Mouse (Mus musculus): ENCODE measurements around the gene Rbm15. TPM values are rescaled to one million over a fixed set of nuclear protein-coding genes. Genes with fewer than 3 reads are reported as not detected.
A peak's percentile ranks its signal among the peaks of the same experiment; 100 is the strongest.

Rbm15 gene
- polyA plus RNA-seq, 1 experiment = 19.0 TPM

DNA sequence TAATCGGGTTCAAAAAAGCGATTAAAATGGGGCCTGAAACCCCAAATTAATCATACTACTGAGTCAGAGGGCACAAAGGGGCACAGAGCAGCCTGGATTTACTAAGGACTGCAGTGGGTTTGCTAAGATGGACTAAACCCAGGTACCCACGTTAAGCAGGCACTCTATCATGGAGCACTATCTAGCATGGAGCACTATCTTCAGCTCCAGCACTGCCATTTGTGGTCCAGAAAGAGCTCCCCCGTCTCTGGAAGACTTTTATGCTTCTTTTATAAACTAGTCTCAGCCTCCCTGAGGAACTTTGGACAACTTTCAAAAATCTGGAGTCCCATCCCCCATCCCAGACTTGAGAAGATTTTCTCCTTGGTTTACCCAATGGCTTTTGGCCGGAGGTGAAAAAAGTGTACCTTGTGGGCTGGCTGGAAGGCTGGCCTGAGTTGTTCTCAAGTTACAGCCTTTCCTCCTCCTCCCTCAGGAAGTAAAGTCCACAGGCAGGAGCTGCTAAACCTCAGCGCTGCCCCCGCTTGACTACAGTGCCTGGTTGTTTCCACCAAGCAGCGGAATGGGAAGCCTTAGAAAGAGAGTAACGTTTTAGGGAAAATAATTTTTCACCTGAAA lies 42.6 kb downstream of the Rbm15 start, which contains the start of gene Slc16a4:
Slc16a4 (plus strand) TSS at position 467 of the 618 bp plus-strand sequence.
- H3K4me3 ChIP-seq (ENCODE audit: insufficient read depth, low read length) = no peak within 1 kb of the TSS

DNA sequence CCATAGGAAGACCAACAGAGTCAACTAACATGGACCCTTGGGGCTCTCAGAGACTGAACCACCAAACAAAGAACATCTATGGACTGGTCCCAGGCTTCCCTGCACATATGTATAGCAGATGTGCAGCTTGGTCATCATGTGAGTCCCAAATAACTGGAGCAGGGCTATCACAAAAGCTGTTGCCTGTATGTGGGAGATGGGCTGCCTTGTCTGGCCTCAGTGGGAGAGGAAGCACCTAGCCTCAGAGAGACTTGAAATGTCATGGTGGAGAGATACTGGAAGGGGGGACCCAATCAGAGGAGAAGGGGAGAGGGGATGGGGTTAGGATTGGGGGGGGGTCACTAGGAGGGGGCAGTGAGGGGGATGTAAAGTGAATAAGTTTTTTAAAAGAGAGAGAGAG lies 46.1 kb downstream of the Rbm15 start:
- Histone ChIP-seq H3K4me3 (ENCODE audit: insufficient read depth, low read length) (no peak overlapping the region), H3K4me1 (ENCODE audit: control insufficient read depth, insufficient read depth, low read length) (no peaks in the 10 kb centered on the region), H3K27ac (ENCODE audit: insufficient read depth, low read length) (no peak overlapping the region)
- TF ChIP-seq CTCF (IDR thresholded peaks at IDR 0.05; ENCODE audit: borderline replicate concordance, insufficient read depth, low read length) (no peak), POLR2A (IDR thresholded peaks at IDR 0.05; ENCODE audit: low read depth, low read length) (no peak)

More for the DNA sequence above, 42.6 kb downstream of the Rbm15 start, which contains the start of gene Slc16a4:
- Histone ChIP-seq H3K4me1 (ENCODE audit: control insufficient read depth, insufficient read depth, low read length) (no peaks in the 10 kb centered on the region), H3K27ac (ENCODE audit: insufficient read depth, low read length) (peak within 1 kb of the TSS; percentile 77)
- TF ChIP-seq CTCF (IDR thresholded peaks at IDR 0.05; ENCODE audit: borderline replicate concordance, insufficient read depth, low read length) = no peak
- peak; percentile 47 for TF ChIP-seq POLR2A (IDR thresholded peaks at IDR 0.05; ENCODE audit: low read depth, low read length)

- TF ChIP-seq POLR2A (IDR thresholded peaks at IDR 0.05; ENCODE audit: low read depth, low read length) = no peak
- TF ChIP-seq CTCF (IDR thresholded peaks at IDR 0.05; ENCODE audit: borderline replicate concordance, insufficient read depth, low read length) = no peak
- H3K27ac ChIP-seq (ENCODE audit: insufficient read depth, low read length) = no peak overlapping the region
- H3K4me1 ChIP-seq (ENCODE audit: control insufficient read depth, insufficient read depth, low read length) = no peaks in the 10 kb centered on the region
- H3K4me3 ChIP-seq (ENCODE audit: insufficient read depth, low read length) = no peak overlapping the region
These were observed 47.4 kb downstream of the Rbm15 start for GRCm38 (mm10) chr3:107286123-107286522.

DNA sequence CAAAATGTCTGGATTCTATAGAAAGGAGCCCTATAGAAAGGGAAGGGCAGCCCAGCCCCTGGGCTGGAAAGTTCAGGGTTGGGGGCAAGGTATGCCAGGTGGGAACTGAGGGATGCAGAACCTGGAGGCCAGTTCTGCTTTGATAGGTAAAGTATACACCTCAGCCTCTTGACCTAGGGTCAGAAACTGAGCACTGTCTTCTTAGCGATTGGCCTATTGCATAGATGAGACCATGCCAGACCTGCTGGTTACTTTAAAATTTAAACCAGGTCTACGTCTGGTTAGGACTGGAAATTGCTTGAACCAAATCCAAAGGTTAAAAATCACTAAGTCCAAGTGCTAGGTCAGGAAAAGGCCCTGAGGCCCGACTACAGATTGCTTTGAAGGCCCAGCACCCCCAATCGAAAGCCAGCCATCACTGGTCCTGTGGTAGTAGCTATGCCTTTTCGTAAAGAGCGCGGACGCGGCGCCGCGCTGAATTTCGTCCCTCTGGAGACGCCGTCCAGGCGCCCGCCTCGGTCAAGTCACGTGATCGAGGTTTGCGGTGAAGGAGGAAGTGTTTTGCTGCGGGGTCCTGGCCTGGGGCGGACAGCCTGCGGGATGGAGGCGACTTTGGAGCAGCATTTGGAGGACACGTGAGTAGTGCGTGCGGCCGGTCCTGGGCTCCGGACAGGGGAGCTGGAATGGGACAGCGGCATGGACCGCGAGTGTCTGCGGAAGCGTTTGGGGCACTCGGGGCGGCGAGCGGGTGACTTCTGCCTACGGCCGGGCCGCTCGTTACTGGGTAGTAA lies 54.8 kb downstream of the Rbm15 start, which contains the start of gene Lamtor5:
Lamtor5 (plus strand) TSS at position 380 of the 791 bp plus-strand sequence.
- Histone ChIP-seq H3K4me3 (ENCODE audit: insufficient read depth, low read length) (peak within 1 kb of the TSS; percentile 65), H3K4me1 (ENCODE audit: control insufficient read depth, insufficient read depth, low read length) (peaks cover 4% of the 10 kb centered on the region; the same call in 1 of the 2 replicates), H3K27ac (ENCODE audit: insufficient read depth, low read length) (no peak within 1 kb of the TSS)
- TF ChIP-seq CTCF (IDR thresholded peaks at IDR 0.05; ENCODE audit: borderline replicate concordance, insufficient read depth, low read length) (no peak), POLR2A (IDR thresholded peaks at IDR 0.05; ENCODE audit: low read depth, low read length) (peak; percentile 46)

GRCm38 (mm10) chr3:107276626-107277025 lies 56.8 kb downstream of the Rbm15 start:
- peaks cover 4% of the 10 kb centered on the region; the same call in 1 of the 2 replicates for H3K4me1 ChIP-seq (ENCODE audit: control insufficient read depth, insufficient read depth, low read length)

DNA sequence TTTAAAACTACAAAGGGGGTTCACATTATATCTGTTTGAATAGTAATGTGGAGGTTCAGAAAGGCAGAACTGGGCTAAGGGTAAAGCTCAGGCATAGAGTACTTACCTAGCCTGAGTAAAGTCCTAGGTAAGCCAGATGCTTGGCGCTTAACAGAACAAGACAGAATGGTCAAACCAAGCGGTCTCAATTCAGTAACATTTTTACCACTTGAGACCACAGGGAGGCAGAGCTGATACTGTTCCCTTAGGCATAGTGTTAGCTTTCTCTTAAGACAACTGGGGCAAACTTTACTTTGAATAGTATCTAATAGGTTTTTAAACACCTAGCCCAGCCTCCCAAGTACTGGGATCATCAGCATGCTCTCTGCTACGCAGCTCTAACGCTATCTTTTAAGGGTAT lies 57.5 kb downstream of the Rbm15 start:
- TF ChIP-seq POLR2A (IDR thresholded peaks at IDR 0.05; ENCODE audit: low read depth, low read length) (no peak), CTCF (IDR thresholded peaks at IDR 0.05; ENCODE audit: borderline replicate concordance, insufficient read depth, low read length) (no peak)
- H3K4me3 ChIP-seq (ENCODE audit: insufficient read depth, low read length) = no peak overlapping the region
- H3K27ac ChIP-seq (ENCODE audit: insufficient read depth, low read length) = no peak overlapping the region
- peaks cover 4% of the 10 kb centered on the region for H3K4me1 ChIP-seq (ENCODE audit: control insufficient read depth, insufficient read depth, low read length)

More at GRCm38 (mm10) chr3:107276626-107277025, 56.8 kb downstream of the Rbm15 start:
- no peak for TF ChIP-seq POLR2A (IDR thresholded peaks at IDR 0.05; ENCODE audit: low read depth, low read length)
- TF ChIP-seq CTCF (IDR thresholded peaks at IDR 0.05; ENCODE audit: borderline replicate concordance, insufficient read depth, low read length) = no peak
- H3K4me3 ChIP-seq (ENCODE audit: insufficient read depth, low read length) = no peak overlapping the region
- no peak overlapping the region for H3K27ac ChIP-seq (ENCODE audit: insufficient read depth, low read length)

Other genes starting within 250 kb of the Rbm15 start
- gene Kcna2, start 232.5 kb downstream of the Rbm15 start, polyA plus RNA-seq (2011; ENCODE audit: insufficient read length, low read depth, missing spikeins) = 0.07 TPM in 1 of 2 replicates, not detected in the other
- gene Kcna10, start 150.6 kb downstream of the Rbm15 start, polyA plus RNA-seq (2011; ENCODE audit: insufficient read length, low read depth, missing spikeins) = not detected in 2 replicates
- gene Cym, start 111.9 kb downstream of the Rbm15 start, polyA plus RNA-seq (2011; ENCODE audit: insufficient read length, low read depth, missing spikeins) = not detected in 2 replicates
- not detected in 2 replicates for gene A630076J17Rik, start 103.1 kb downstream of the Rbm15 start, polyA plus RNA-seq (2011; ENCODE audit: insufficient read length, low read depth, missing spikeins)
- gene Prok1, start 94.0 kb downstream of the Rbm15 start, polyA plus RNA-seq (2011; ENCODE audit: insufficient read length, low read depth, missing spikeins) = not detected in 2 replicates
- gene Lamtor5, start 54.8 kb downstream of the Rbm15 start, polyA plus RNA-seq (2011; ENCODE audit: insufficient read length, low read depth, missing spikeins) = 72.9 and 84.2 TPM in 2 replicates
- gene Slc16a4, start 42.4 kb downstream of the Rbm15 start, polyA plus RNA-seq (2011; ENCODE audit: insufficient read length, low read depth, missing spikeins) = 11.6 and 13.5 TPM in 2 replicates
- not detected in 2 replicates for gene Kcnc4, start 125.9 kb upstream of the Rbm15 start, polyA plus RNA-seq (2011; ENCODE audit: insufficient read length, low read depth, missing spikeins)
- 10.4 and 10.9 TPM in 2 replicates for gene Slc6a17, start 184.3 kb upstream of the Rbm15 start, polyA plus RNA-seq (2011; ENCODE audit: insufficient read length, low read depth, missing spikeins)
- gene Ubl4b, start 221.4 kb upstream of the Rbm15 start, polyA plus RNA-seq (2011; ENCODE audit: insufficient read length, low read depth, missing spikeins) = 0.37 TPM in 1 of 2 replicates, not detected in the other